Mouse (Mus musculus) neural tube, embryonic 14.5 days (tissue): ENCODE data around the gene Amn1. TPM values are rescaled to one million over a fixed set of nuclear protein-coding genes. Genes with fewer than 3 reads are reported as not detected.
"Not testable (repeated sequence)": the region's sequence is repeated elsewhere in the genome, so short reads cannot be mapped to it uniquely, and the experiment has no call there.

Source experiments
- ATAC-seq: fragments of 200-750 bp; cut with Nextera tagmentation; 2 replicates; pipeline ENCODE4 v1.8.0; 2017; ENCODE audit warnings: low read depth, mild to moderate bottlenecking, moderate TSS enrichment, moderate library complexity
- H3K27ac ChIP-seq: fragments of 300-500 bp; sonication (generic); 2 replicates; pipeline ENCODE4 v1.5.1; 2014; ENCODE audit warnings: low read depth, mild to moderate bottlenecking, control low read depth, low read length, moderate library complexity, mixed read lengths
- H3K27me3 ChIP-seq: fragments of 300-500 bp; sonication (generic); 2 replicates; pipeline ENCODE4 v1.6.1; 2014; ENCODE audit warnings: low read length; ENCODE audit not compliant: control insufficient read depth, insufficient read depth
- H3K36me3 ChIP-seq: fragments of 300-500 bp; sonication (generic); 2 replicates; pipeline ENCODE4 v1.6.1; 2014; ENCODE audit warnings: low read length, mixed read lengths; ENCODE audit not compliant: control insufficient read depth, insufficient read depth
- H3K4me1 ChIP-seq: fragments of 300-500 bp; sonication (generic); 2 replicates; pipeline ENCODE4 v1.6.1; 2014; ENCODE audit warnings: low read length; ENCODE audit not compliant: control insufficient read depth, insufficient read depth
- H3K4me2 ChIP-seq: fragments of 300-500 bp; sonication (generic); 2 replicates; pipeline ENCODE4 v1.6.1; 2014; ENCODE audit warnings: mild to moderate bottlenecking, low read depth, low read length, control low read depth
- H3K4me3 ChIP-seq: fragments of 300-500 bp; sonication (generic); 2 replicates; pipeline ENCODE4 v1.5.1; 2014; ENCODE audit warnings: low read depth, low read length, control low read depth, mixed read lengths
- H3K9ac ChIP-seq: fragments of 300-500 bp; sonication (generic); replicated peaks from 2 replicates; pipeline ENCODE4 v1.6.1; 2014; ENCODE audit warnings: low read depth, mild to moderate bottlenecking, control low read depth, low read length, mixed read lengths
- H3K9me3 ChIP-seq: fragments of 300-500 bp; sonication (generic); 2 replicates; pipeline ENCODE4 v1.6.1; 2016; ENCODE audit warnings: low read length; ENCODE audit not compliant: control insufficient read depth
- WGBS: fragments of 180-500 bp; shearing (Covaris S2); extraction: QIAGEN DNeasy Blood & Tissue Kit; methylation state at CpG from one replicate; pipeline ENCODE4 v1.1.7; 2014; 5-methylcytosine and 5-hydroxymethylcytosine counted together
- polyA plus RNA-seq: library from polyadenylated mRNA; unstranded; fragments of >200 nt; fragmentation: Nextera tagmentation; extraction: Ambion mirVana; gene quantifications from 2 replicates; pipeline ENCODE4 v1.2.1, GENCODE M21; 2014

Gene Amn1
- polyA plus RNA-seq, 1 experiment from 2014 or later = 125 TPM

DNA sequence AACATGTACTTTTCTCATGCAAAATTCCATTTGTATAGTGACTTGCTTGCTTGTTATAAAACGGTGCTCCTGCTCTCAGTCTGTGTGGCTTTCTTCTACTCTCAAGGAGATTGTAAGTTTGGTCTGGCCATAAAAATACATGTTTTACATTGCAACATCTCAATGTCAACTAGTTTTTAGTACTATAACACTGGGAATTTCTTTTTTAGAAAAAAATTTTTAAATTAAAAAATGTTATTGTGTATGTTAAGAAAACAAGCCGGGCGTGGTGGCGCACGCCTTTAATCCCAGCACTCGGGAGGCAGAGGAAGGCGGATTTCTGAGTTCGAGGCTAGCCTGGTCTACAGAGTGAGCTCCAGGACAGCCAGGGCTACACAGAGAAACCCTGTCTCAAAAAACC, 58.6 kb downstream of the Amn1 start, which contains the start of gene Gm10203:
Gene Gm10203, plus strand, starts transcription at position 301 of the 400 bp plus-strand sequence.
- WGBS = 83% methylated on average over 8 of the region's 8 CpGs
- H3K4me3 ChIP-seq, H3K27me3 ChIP-seq, H3K27ac ChIP-seq, H3K4me2 ChIP-seq, H3K4me1 ChIP-seq, H3K9ac ChIP-seq, ATAC-seq, H3K36me3 ChIP-seq, H3K9me3 ChIP-seq: not testable (repeated sequence)

GRCm38 (mm10) chr6:149126675-149127074, 61.8 kb downstream of the Amn1 start:
- 64% methylated on average over 4 of the region's 4 CpGs for WGBS
- no peak overlapping the region for H3K4me2 ChIP-seq

DNA sequence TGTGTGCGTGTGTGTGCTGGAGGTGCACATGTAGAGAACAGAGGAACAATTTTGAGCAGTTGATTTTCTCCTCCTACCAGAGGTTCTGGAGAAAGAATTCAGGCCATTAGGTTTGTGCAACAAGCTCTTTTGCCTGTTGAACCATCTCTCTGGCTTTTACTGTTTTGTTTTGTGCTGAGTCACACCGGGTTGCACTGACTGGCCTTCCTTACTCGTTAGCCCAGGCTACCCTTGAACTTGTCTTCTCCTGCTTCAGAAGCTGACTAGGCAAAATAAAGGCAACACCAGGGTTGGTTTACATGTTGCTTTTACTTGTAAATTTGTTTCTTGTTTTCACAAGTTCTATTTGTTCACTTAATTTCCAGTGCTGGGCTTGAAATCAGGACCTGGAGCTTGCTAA, 65.5 kb downstream of the Amn1 start:
- Histone ChIP-seq H3K9me3 (no peaks in the 10 kb centered on the region), H3K4me3 (no peak overlapping the region), H3K27ac (no peak overlapping the region), H3K4me1 (no peaks in the 10 kb centered on the region), H3K36me3 (no peaks in the 10 kb centered on the region), H3K4me2 (no peak overlapping the region), H3K27me3 (no peaks in the 10 kb centered on the region), H3K9ac (no peak overlapping the region)
- ATAC-seq = no peak
- WGBS = 74% methylated on average over 3 of the region's 3 CpGs

More at GRCm38 (mm10) chr6:149126675-149127074, 61.8 kb downstream of the Amn1 start:
- no peaks in the 10 kb centered on the region for H3K9me3 ChIP-seq
- no peak overlapping the region for H3K27ac ChIP-seq
- H3K4me1 ChIP-seq = no peaks in the 10 kb centered on the region
- no peaks in the 10 kb centered on the region for H3K36me3 ChIP-seq
- H3K9ac ChIP-seq = no peak overlapping the region
- no peak overlapping the region for H3K4me3 ChIP-seq
- no peaks in the 10 kb centered on the region for H3K27me3 ChIP-seq
- ATAC-seq = no peak

- WGBS = 47% methylated on average over 2 of the region's 2 CpGs
- Histone ChIP-seq H3K27ac (no peak overlapping the region), H3K9me3 (no peaks in the 10 kb centered on the region), H3K4me2 (no peak overlapping the region), H3K36me3 (no peaks in the 10 kb centered on the region), H3K9ac (no peak overlapping the region), H3K4me3 (no peak overlapping the region), H3K27me3 (no peaks in the 10 kb centered on the region), H3K4me1 (no peaks in the 10 kb centered on the region)
- ATAC-seq = peak; percentile 74
Observed at GRCm38 (mm10) chr6:149119853-149120252, 68.7 kb downstream of the Amn1 start.

GRCm38 (mm10) chr6:149118935-149119334, 69.6 kb downstream of the Amn1 start:
- H3K9ac ChIP-seq = no peak overlapping the region
- no peak for ATAC-seq
- 73% methylated on average over 2 of the region's 2 CpGs for WGBS
- no peaks in the 10 kb centered on the region for H3K4me1 ChIP-seq
- H3K9me3 ChIP-seq = no peaks in the 10 kb centered on the region
- no peak overlapping the region for H3K4me3 ChIP-seq
- no peaks in the 10 kb centered on the region for H3K36me3 ChIP-seq
- H3K4me2 ChIP-seq = no peak overlapping the region
- H3K27ac ChIP-seq = no peak overlapping the region
- no peaks in the 10 kb centered on the region for H3K27me3 ChIP-seq

DNA sequence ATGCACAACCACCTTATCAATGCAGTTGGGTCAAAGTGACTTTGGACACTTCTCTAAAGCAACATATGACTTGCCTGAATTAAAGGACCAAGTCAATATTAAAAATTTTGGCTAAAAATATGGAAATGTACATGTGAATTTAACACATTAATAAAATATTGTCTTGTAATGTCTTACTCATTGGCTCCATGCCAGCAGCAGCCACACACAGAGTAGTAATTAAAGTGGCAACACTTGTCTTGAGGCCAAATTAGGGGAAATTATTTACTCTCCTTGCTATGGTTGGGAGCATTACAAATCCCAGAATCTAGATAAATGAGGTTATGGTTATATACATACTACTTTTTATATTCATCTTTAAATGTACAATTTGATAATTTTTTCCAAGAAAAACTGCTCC, 71.5 kb downstream of the Amn1 start:
- H3K9ac ChIP-seq = no peak overlapping the region
- H3K4me2 ChIP-seq = no peak overlapping the region
- no peak for ATAC-seq

DNA sequence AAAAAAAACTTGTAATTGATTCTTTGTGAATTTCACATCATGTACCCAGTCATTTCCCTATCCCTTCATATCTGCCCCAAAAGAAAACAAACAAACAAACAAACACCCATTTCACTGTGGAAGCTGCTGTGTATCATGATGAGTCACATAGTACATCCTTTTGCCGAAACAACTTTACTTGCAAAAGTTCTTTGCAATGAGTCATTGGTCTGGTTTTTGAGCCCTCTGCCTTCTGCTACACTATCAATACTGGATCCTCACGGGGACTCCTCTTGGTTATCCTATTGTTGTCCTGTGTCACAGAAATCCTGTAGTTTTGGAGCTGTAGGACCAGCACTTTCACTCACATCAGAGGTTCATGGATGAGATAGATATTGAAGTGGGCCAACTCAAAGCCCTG, 79.6 kb downstream of the Amn1 start:
- H3K4me3 ChIP-seq = no peak overlapping the region
- no peak overlapping the region for H3K4me2 ChIP-seq
- ATAC-seq = no peak
- H3K4me1 ChIP-seq = no peaks in the 10 kb centered on the region
- no peaks in the 10 kb centered on the region for H3K36me3 ChIP-seq
- no peak overlapping the region for H3K9ac ChIP-seq
- WGBS = 84% methylated on average over 2 of the region's 2 CpGs
- H3K27ac ChIP-seq = no peak overlapping the region
- no peaks in the 10 kb centered on the region for H3K27me3 ChIP-seq
- no peaks in the 10 kb centered on the region for H3K9me3 ChIP-seq

More for the DNA sequence above, 71.5 kb downstream of the Amn1 start:
- Histone ChIP-seq H3K27ac (no peak overlapping the region), H3K4me1 (no peaks in the 10 kb centered on the region), H3K27me3 (no peaks in the 10 kb centered on the region), H3K36me3 (no peaks in the 10 kb centered on the region), H3K9me3 (no peaks in the 10 kb centered on the region), H3K4me3 (no peak overlapping the region)

DNA sequence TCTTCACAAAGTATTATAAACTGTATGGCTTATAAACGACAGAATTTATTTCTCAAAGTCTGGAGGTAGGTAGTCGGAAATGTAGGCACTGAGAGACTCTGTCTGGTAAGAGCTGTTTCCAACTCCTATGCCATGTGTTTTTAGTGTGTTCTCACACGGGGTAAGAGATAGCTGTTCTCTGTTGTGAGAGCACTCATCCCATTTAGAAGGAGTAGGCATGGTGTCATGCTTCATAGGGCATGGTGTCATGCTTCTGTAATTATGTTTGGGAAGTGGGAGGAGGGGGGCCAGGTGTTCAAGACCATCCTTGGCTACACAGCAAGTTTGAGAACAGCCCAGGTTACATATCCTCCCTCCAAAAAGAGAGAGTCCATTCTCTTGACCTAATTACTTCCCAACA, 80.9 kb downstream of the Amn1 start:
- no peak overlapping the region for H3K9ac ChIP-seq
- H3K36me3 ChIP-seq = no peaks in the 10 kb centered on the region
- no peaks in the 10 kb centered on the region for H3K4me1 ChIP-seq
- H3K4me3 ChIP-seq = no peak overlapping the region
- WGBS = 88% methylated on average over 3 of the region's 3 CpGs
- ATAC-seq = no peak
- no peaks in the 10 kb centered on the region for H3K9me3 ChIP-seq
- no peak overlapping the region for H3K27ac ChIP-seq
- H3K4me2 ChIP-seq = no peak overlapping the region
- no peaks in the 10 kb centered on the region for H3K27me3 ChIP-seq
